Mouse (Mus musculus): ENCODE data around the gene Mfap2.

The Mfap2 gene

DNA sequence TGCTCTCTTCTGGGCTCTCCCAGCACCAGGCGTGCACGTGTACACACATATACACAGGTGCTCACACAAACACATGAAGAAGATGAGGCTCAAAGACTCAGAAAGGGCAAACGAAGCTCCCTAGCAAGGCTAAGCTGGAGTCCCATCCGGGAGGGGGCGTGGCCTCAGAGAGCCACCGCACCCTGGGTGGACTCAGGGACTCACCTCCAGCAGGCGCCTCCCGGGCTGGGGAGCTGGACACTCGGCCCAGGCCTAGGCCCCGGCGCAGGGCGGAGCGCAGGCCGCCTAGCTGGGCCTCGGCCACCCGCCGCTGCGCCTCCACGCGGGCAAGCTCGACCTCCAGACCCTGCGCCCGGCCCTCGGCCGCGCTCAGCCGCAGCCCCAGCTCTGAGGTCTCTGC lies 14.8 kb downstream of the Mfap2 start:
- no peak for DNase-seq (ENCODE audit: low spot score in 2 of 2)

DNA sequence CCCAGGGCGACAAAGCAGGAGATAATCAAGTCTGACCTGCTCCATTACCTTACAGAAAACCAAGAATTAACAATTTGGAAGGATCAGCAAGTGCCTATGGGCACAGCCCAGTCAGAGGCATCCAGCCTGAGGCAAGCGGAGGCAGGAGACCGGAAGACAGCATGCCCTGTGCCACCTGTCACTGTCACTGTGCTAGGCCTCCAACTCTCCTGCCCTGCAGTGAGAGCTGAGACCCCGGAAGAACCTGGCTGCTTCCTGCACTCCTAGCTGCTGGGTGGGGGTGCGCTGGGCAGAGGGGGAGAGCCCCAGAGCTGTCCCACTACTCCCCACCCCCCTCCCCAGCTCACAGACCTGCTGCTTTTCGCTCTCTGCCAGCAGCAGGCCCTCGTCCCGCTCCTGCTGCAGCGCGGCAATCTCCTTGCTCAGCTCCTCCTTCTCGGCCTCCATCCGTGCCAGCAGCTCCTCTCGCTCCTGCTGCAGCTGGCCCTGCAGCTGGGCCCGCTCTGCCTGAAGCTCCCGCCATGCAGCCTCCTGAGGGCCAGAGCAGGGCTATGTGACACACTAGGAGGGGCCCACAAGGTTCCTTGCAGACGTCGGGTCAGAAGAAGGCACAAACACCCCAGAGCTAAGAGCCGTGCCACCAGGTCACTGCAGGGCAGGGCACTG lies 20.5 kb downstream of the Mfap2 start:
- DNase-seq (ENCODE audit: low spot score in 2 of 2), result no peak

DNA sequence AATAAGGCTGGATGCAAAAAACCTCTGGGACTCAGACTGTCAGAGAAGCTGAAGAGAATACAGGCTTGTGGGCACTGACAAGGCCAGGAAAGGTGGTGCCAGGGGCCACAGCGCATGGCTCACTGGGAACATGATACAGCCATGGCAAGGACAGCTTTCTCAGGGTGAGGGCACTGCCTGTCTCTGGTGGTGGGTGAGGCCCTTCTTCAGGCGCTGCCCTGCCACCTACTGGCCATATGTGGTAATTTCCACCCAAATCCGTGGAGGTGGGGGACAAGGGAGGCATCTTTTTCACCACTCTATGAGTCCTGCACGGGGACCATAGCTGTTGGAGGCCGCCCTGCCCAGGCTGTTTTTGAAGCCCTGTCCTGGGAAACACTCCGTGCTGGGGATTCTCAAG lies 21.5 kb downstream of the Mfap2 start:
- DNase-seq (ENCODE audit: low spot score in 2 of 2), result peak; percentile 85 to 86

DNA sequence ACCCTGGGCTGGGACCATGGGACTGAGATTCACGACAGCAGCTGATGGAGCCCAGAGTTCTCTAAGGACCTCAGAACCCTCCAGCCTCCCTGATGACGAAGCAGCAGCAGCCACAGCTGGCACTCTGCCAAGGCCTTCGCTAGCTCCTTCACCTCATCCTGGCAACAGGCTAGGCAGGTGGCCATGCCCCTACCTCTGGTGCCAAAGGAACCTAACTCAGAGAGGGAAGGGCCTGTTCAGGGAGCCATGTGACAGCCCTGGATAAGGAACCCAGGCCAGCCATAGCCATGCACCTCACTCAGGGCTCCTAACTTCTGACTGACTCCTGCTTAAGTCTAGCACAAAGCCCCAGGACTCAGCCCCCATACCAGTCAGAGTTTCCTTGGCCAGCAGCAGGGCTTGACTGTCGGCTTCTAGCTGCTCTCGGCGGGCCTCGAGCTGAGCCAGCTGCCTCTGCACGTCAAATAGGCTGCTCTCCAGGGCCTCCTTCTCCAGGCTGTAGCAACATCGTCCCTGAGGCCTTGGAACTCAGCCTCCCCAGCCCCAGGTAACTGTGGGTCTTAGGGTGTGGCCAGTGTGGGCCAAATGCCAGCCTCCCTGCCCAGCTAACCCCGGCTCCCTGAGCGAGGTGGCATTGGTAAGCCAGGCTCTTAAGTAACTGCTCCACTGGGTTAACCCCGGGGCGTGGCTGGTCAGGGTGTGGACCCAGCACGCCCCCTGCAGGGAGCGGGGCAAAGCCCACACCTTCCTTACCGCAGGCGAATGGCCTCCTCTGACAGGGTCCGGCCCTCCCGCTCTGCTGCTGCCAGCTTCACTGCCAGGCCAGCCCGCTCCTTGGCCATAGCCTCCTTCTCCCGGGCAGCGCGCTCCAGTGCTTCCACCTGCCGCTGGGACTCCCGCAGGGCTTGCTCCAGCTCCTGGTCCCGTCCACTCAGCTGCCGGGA lies 23.7 kb downstream of the Mfap2 start:
- no peak for DNase-seq (ENCODE audit: low spot score in 2 of 2)

DNA sequence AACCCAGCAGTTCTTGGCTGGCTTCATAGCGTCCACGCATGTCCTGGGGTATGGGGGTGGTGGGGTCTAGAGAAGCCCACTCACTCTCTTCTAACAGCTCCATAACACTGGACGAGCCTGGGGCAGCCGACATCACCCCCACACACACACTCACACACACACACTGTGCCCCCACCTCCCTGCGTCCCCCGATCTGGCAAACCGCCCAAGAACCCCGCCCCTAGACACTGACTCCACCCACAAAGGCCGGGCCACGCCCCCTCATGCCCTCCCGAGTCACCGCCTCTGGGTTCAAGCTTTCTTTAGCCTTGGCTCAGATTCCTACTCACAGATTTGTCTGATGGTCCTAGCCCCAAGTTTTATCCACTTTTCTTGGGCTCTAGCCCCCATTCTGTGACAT lies 30.9 kb downstream of the Mfap2 start:
- no peak for DNase-seq (ENCODE audit: low spot score in 2 of 2)

GRCm38 (mm10) chr4:141044816-141045215 lies 34.6 kb downstream of the Mfap2 start:
- DNase-seq (ENCODE audit: low spot score in 2 of 2), result peak; percentile 67 to 74

DNA sequence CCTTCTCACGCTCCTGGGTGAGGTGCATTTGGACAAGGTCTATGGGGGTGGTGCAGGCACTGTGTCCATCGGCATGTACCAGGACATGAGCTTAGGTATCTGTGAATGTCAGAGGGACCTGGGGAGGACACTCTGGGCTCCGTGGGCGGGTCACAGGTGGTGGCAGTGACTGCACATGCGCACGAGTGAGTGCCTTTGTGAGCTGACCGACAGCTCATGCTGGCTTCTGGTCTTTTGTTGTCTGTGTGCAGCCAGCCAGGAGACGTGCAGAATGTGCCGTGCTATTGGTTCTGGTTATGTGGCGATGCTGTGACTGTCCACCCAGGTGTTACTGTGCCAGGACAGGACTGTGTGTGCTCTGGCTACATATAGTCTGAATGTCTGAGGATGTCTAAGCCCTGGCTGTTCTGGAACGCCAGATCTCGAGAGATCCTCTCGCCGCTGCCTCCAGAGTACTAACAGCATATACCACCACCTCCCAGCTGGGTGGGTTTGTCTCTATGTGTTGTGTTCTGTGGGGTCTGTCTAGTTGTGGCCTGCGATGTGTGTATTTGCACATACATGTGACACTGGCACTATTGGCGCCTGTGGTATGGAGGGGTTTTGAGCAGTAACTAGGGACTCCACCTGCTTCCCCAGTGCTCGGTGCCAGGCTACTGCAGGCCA lies 38.7 kb downstream of the Mfap2 start:
- no peak for DNase-seq (ENCODE audit: low spot score in 2 of 2)

DNA sequence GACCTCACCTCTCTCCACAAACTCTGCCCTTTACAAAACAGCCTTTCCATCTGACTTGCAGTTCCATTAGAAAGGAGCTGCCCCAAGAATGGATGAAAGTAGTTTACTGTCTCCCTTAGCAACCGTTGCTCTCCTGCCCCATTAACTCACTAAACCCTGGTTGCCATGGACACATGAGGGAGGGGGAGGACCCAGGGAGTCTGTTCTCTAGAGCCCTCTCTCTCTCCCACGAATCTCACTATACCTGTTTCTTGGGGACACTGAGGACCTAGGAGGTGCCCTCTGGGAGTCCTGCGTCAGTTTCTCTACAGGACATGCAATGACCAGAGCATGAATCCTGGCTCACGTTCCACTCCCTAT lies 39.2 kb downstream of the Mfap2 start:
- peak in 1 of 2 experiments; percentile 31 for DNase-seq (ENCODE audit: low spot score in 2 of 2)

DNA sequence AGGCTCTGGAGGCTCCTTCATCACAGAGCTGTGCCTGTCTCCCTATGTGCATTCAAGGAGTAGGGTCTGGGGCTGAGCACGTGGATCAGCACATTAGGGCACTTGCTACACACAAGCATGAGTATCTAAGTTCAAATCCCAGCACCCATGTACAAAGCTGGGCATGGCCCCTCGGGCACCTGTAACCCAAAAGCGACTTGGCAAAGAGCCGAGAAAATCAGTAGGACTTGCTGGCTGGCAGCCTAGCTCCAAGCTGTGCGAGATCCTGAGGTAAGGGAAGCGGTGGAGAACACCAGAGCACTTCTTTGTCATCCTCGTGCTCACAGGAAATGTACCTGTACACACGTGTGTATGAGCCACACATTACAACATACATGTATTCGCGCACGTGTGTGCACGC lies 42.2 kb downstream of the Mfap2 start:
- no peak for DNase-seq (ENCODE audit: low spot score in 2 of 2)

DNA sequence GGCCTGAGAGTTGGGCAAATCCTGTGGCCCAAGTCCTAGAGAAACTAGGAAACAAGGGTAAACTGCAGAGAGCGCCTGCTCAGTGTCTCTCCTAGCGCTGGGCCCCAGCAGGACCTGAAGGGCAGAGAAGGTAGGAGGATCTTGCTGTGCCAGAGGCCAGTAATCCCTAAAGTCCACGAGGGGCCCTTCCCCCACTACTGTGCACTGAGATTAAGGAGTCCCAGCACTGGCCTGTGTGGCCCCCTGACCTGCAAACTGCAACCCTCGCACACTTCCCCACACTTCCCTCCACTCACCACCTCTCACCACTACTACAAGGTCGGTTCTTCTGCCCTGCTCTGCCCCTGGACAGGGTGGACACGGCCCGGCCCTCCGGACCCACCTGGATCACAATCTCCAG lies 42.9 kb downstream of the Mfap2 start:
- DNase-seq (ENCODE audit: low spot score in 2 of 2), result no peak

DNA sequence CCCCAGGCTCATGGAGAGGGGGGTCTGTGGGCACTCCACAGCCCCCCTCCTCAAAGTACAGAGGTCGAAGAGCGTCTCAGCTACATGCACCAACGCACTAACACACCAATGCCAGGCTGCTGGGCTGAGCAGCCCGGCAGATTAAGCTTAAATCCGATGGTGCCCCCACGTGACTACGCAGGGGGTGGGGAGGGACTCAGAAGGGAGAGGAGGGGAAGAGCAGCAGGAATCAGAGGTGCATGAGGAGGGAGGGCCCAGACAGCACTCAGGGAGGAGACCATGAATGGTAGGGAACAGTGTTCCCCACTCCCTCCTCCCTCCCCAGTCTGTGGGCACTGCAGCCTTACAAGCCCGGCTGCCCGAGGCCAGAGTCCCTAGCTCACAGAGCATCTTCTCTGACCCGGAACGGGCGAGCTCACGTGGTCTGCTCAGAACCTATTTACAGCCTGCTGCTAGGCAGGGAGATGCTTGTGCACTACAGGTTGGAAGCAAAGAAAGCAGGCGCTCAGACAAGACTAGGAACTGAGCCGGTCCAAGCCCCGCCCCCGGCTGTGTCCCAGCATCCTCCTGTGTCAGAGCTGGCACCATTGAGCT lies 43.4 kb downstream of the Mfap2 start:
- peak in 1 of 2 experiments; percentile 49 for DNase-seq (ENCODE audit: low spot score in 2 of 2)

DNA sequence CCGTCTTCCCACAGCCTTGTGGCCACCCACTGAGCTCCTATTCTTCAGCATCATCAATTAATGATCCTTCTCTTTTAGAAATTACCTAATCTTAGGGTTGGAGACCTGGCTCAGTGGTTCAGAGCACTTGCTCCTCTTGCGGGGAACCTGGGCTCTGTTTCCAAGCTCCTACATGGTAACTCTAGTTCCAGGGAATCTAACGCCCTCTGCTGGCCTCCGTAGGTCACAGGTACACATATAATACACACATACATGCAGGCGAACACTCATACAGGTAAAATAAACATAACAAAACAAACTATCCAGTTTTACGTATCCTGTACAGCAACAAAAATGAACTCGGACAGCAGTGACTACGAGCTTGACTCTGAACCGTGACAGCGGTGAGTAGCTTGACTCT lies 46.8 kb downstream of the Mfap2 start:
- DNase-seq (ENCODE audit: low spot score in 2 of 2), result no peak

DNA sequence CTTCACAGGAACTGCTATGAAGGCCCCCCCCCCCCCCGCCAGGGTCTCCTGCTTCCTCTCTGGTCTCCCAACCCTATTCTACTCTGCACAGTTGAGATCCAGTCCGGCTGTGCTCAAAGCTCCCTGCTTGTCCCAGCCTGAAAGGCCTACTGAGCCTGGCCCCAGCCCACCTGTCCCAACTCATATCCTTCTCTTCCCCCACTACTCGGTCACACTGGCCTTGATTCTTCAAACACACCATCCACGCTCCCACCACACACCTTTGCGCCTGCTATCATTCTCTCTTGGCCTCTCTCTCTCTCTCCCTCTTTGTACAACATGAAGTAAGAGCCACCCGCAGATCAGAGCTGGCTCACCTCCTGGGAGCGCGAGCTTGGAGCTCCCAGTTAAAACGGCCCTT lies 48.6 kb downstream of the Mfap2 start:
- DNase-seq (ENCODE audit: low spot score in 2 of 2), result no peak

- no peak for DNase-seq (ENCODE audit: low spot score in 2 of 2)
These were observed 49.6 kb downstream of the Mfap2 start for GRCm38 (mm10) chr4:141059616-141060425.

- DNase-seq (ENCODE audit: low spot score in 2 of 2), result peak; percentile 100
These were observed 50.4 kb downstream of the Mfap2 start, which contains the start of gene Crocc for GRCm38 (mm10) chr4:141060426-141061301. Gene Crocc (minus strand): TSS chr4:141060550.

GRCm38 (mm10) chr4:141064104-141064659 lies 54.0 kb downstream of the Mfap2 start:
- no peak for DNase-seq (ENCODE audit: low spot score in 2 of 2)

GRCm38 (mm10) chr4:141065123-141065522 lies 54.9 kb downstream of the Mfap2 start:
- DNase-seq (ENCODE audit: low spot score in 2 of 2), result peak; percentile 59 to 83
